Mouse (Mus musculus): ENCODE data around the gene Ppil1.
A peak's percentile ranks its signal among the peaks of the same experiment; 100 is the strongest.
"Not testable (repeated sequence)": the region's sequence is repeated elsewhere in the genome, so short reads cannot be mapped to it uniquely, and the experiment has no call there.

Ppil1 gene

GRCm38 (mm10) chr17:29253684-29254083 lies 10.3 kb downstream of the Ppil1 start:
- Histone ChIP-seq H3K4me3 (replicated peaks; ENCODE audit: low read length) (no peak overlapping the region), H3K27me3 (ENCODE audit: insufficient read depth, low read length) (no peaks in the 10 kb centered on the region), H3K4me1 (replicated peaks; ENCODE audit: low read depth, low read length) (peaks cover 77% of the 10 kb centered on the region), H3K9me3 (ENCODE audit: low read length) (no peaks in the 10 kb centered on the region), H3K36me3 (ENCODE audit: insufficient read depth, low read length) (peaks cover 97% of the 10 kb centered on the region)
- TF ChIP-seq NANOG (IDR thresholded peaks at IDR 0.05; ENCODE audit: borderline replicate concordance, low read length) = no peak
- TF ChIP-seq POU5F1 (IDR thresholded peaks at IDR 0.05; ENCODE audit: borderline replicate concordance, low read length) = no peak
- TF ChIP-seq CTCF (conservative IDR thresholded peaks at IDR 0.05; ENCODE audit: low read length) = no peak

- H3K27me3 ChIP-seq (ENCODE audit: insufficient read depth, low read length) = no peaks in the 10 kb centered on the region
- peaks cover 76% of the 10 kb centered on the region for H3K4me1 ChIP-seq (replicated peaks; ENCODE audit: low read depth, low read length)
- TF ChIP-seq NANOG (IDR thresholded peaks at IDR 0.05; ENCODE audit: borderline replicate concordance, low read length) (no peak), CTCF (conservative IDR thresholded peaks at IDR 0.05; ENCODE audit: low read length) (no peak), POU5F1 (IDR thresholded peaks at IDR 0.05; ENCODE audit: borderline replicate concordance, low read length) (no peak)
- H3K9me3 ChIP-seq (ENCODE audit: low read length) = no peaks in the 10 kb centered on the region
- peaks cover 97% of the 10 kb centered on the region for H3K36me3 ChIP-seq (ENCODE audit: insufficient read depth, low read length)
- no peak overlapping the region for H3K4me3 ChIP-seq (replicated peaks; ENCODE audit: low read length)
Observed at GRCm38 (mm10) chr17:29253236-29253635, 10.8 kb downstream of the Ppil1 start.

DNA sequence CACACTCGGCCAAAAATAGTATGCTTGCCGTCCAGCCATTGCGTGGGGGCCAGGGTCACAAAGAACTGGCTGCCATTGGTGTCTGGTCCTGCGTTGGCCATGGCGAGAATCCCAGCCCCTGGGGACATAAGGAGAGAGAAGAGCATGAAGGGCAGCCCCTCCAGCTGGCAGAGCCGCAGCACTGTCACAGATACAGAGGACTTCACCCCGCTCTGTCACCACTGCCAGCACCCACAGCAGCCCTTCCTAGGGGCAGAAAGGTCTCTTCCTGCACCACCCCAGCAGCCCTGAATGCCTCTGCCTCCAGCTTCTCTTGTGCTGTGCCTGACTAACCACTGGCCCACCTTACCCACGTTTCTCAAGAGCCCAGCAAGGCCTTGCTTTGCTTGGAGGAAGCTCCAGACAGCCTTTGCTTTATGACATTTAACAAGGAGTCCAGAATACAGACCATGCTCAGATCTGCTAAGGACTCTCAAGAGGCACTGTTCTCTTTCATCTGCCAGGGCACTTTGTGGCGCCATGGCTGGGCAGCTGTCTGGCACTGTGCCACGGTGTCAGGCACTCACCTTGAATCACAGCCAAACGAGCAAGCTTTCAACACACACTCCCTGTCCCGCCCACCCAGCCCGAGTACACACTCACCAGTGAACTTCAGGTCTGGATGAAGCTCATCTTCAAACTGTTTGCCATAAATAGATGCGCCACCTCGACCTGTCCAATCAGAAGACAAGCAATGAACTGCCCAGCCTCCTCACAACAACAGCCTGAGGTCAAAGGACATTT lies 12.2 kb downstream of the Ppil1 start:
- TF ChIP-seq CTCF (conservative IDR thresholded peaks at IDR 0.05; ENCODE audit: low read length) (no peak), NANOG (IDR thresholded peaks at IDR 0.05; ENCODE audit: borderline replicate concordance, low read length) (no peak), POU5F1 (IDR thresholded peaks at IDR 0.05; ENCODE audit: borderline replicate concordance, low read length) (no peak)
- no peaks in the 10 kb centered on the region for H3K9me3 ChIP-seq (ENCODE audit: low read length)
- H3K36me3 ChIP-seq (ENCODE audit: insufficient read depth, low read length) = peaks cover 90% of the 10 kb centered on the region
- no peaks in the 10 kb centered on the region for H3K27me3 ChIP-seq (ENCODE audit: insufficient read depth, low read length)
- H3K4me3 ChIP-seq (replicated peaks; ENCODE audit: low read length) = no peak overlapping the region
- H3K4me1 ChIP-seq (replicated peaks; ENCODE audit: low read depth, low read length) = peaks cover 66% of the 10 kb centered on the region

DNA sequence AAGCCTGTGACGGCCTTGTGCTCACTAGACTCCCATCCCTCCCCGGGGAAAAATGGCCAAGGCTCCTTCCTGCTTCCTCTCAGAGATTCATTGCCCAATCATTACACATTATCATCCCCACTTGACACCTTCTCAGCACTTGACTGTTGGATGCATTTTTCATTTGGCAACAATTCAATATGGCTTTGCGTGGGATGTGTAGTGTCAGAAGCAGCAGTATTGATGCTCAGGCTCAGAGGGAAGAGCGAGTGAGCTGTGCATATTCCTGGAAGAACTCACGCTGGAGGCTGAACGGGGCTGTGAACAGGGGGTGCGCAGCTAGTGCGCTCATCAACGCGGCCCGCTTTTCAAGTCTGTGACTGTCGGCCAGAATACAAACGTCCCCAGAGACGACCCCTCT lies 13.0 kb downstream of the Ppil1 start:
- peaks cover 82% of the 10 kb centered on the region for H3K36me3 ChIP-seq (ENCODE audit: insufficient read depth, low read length)
- not testable (repeated sequence) for H3K27me3 ChIP-seq (ENCODE audit: insufficient read depth, low read length); H3K4me3 ChIP-seq (replicated peaks; ENCODE audit: low read length); H3K9me3 ChIP-seq (ENCODE audit: low read length)
- peaks cover 64% of the 10 kb centered on the region for H3K4me1 ChIP-seq (replicated peaks; ENCODE audit: low read depth, low read length)

DNA sequence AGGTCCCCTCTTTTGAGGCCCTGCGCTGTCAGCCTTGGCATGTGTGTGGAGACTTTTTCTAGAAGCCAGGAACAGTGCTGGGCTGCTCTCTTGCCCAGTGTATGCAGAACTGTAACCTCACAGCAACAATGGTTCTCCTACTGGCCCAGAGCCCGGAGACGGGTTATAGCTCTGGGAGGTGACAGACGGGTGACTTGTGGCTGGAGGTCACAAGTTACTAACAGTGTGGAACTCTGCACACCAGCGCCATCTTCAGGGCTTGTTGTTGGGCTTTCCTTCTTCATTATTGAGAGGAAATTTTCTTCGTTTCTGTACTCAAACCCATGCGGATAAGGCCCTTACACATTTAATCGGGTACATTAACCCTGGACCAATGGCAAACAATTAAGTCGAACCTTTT lies 14.5 kb downstream of the Ppil1 start:
- Histone ChIP-seq H3K4me1 (replicated peaks; ENCODE audit: low read depth, low read length) (peaks cover 71% of the 10 kb centered on the region), H3K36me3 (ENCODE audit: insufficient read depth, low read length) (peaks cover 70% of the 10 kb centered on the region), H3K9me3 (ENCODE audit: low read length) (no peaks in the 10 kb centered on the region), H3K4me3 (replicated peaks; ENCODE audit: low read length) (no peak overlapping the region), H3K27me3 (ENCODE audit: insufficient read depth, low read length) (peaks cover 2% of the 10 kb centered on the region; the same call in 1 of the 2 replicates)
- TF ChIP-seq POU5F1 (IDR thresholded peaks at IDR 0.05; ENCODE audit: borderline replicate concordance, low read length) (no peak), CTCF (conservative IDR thresholded peaks at IDR 0.05; ENCODE audit: low read length) (no peak), NANOG (IDR thresholded peaks at IDR 0.05; ENCODE audit: borderline replicate concordance, low read length) (no peak)

GRCm38 (mm10) chr17:29247881-29248280 lies 16.1 kb downstream of the Ppil1 start:
- no peak for TF ChIP-seq CTCF (conservative IDR thresholded peaks at IDR 0.05; ENCODE audit: low read length)
- no peak for TF ChIP-seq POU5F1 (IDR thresholded peaks at IDR 0.05; ENCODE audit: borderline replicate concordance, low read length)
- TF ChIP-seq NANOG (IDR thresholded peaks at IDR 0.05; ENCODE audit: borderline replicate concordance, low read length) = no peak
- peaks cover 70% of the 10 kb centered on the region for H3K4me1 ChIP-seq (replicated peaks; ENCODE audit: low read depth, low read length)
- peaks cover 54% of the 10 kb centered on the region for H3K36me3 ChIP-seq (ENCODE audit: insufficient read depth, low read length)
- H3K4me3 ChIP-seq (replicated peaks; ENCODE audit: low read length) = no peak overlapping the region
- H3K27me3 ChIP-seq (ENCODE audit: insufficient read depth, low read length) = peaks cover 17% of the 10 kb centered on the region
- no peaks in the 10 kb centered on the region for H3K9me3 ChIP-seq (ENCODE audit: low read length)

- Histone ChIP-seq H3K4me3 (replicated peaks; ENCODE audit: low read length) (no peak overlapping the region), H3K9me3 (ENCODE audit: low read length) (no peaks in the 10 kb centered on the region), H3K27me3 (ENCODE audit: insufficient read depth, low read length) (peaks cover 30% of the 10 kb centered on the region), H3K4me1 (replicated peaks; ENCODE audit: low read depth, low read length) (peaks cover 65% of the 10 kb centered on the region), H3K36me3 (ENCODE audit: insufficient read depth, low read length) (peaks cover 41% of the 10 kb centered on the region)
- TF ChIP-seq POU5F1 (IDR thresholded peaks at IDR 0.05; ENCODE audit: borderline replicate concordance, low read length) (no peak), CTCF (conservative IDR thresholded peaks at IDR 0.05; ENCODE audit: low read length) (peak; percentile 78)
Observed at GRCm38 (mm10) chr17:29246602-29247001, 17.4 kb downstream of the Ppil1 start.

GRCm38 (mm10) chr17:29245725-29246124 lies 18.3 kb downstream of the Ppil1 start:
- H3K4me3 ChIP-seq (replicated peaks; ENCODE audit: low read length) = no peak overlapping the region
- H3K9me3 ChIP-seq (ENCODE audit: low read length) = no peaks in the 10 kb centered on the region
- H3K27me3 ChIP-seq (ENCODE audit: insufficient read depth, low read length) = peaks cover 38% of the 10 kb centered on the region
- TF ChIP-seq NANOG (IDR thresholded peaks at IDR 0.05; ENCODE audit: borderline replicate concordance, low read length) = no peak
- no peak for TF ChIP-seq POU5F1 (IDR thresholded peaks at IDR 0.05; ENCODE audit: borderline replicate concordance, low read length)
- no peak for TF ChIP-seq CTCF (conservative IDR thresholded peaks at IDR 0.05; ENCODE audit: low read length)
- peaks cover 67% of the 10 kb centered on the region for H3K4me1 ChIP-seq (replicated peaks; ENCODE audit: low read depth, low read length)
- H3K36me3 ChIP-seq (ENCODE audit: insufficient read depth, low read length) = peaks cover 32% of the 10 kb centered on the region

GRCm38 (mm10) chr17:29244912-29245311 lies 19.1 kb downstream of the Ppil1 start:
- H3K4me3 ChIP-seq (replicated peaks; ENCODE audit: low read length) = 0 out of 2 replicates have a peak overlapping the region, but pooled peaks have one; percentile 21
- TF ChIP-seq NANOG (IDR thresholded peaks at IDR 0.05; ENCODE audit: borderline replicate concordance, low read length) = no peak
- no peak for TF ChIP-seq CTCF (conservative IDR thresholded peaks at IDR 0.05; ENCODE audit: low read length)
- no peak for TF ChIP-seq POU5F1 (IDR thresholded peaks at IDR 0.05; ENCODE audit: borderline replicate concordance, low read length)
- H3K9me3 ChIP-seq (ENCODE audit: low read length) = no peaks in the 10 kb centered on the region
- H3K27me3 ChIP-seq (ENCODE audit: insufficient read depth, low read length) = peaks cover 46% of the 10 kb centered on the region
- H3K36me3 ChIP-seq (ENCODE audit: insufficient read depth, low read length) = peaks cover 24% of the 10 kb centered on the region
- H3K4me1 ChIP-seq (replicated peaks; ENCODE audit: low read depth, low read length) = peaks cover 61% of the 10 kb centered on the region
